19 mouse cellular contexts compared by ENCODE assay signal in genomic region chr17:28837840-28838239, GRCm38 (mm10). TPM values are rescaled to one million over a fixed set of nuclear protein-coding genes. Genes with fewer than 3 reads are reported as not detected.
"Had no signal": no experiment of that assay in that cellular context is flagged by ENCODE, and none has a peak within 500 bp of the region (broad histone marks: within the 10 kb centered on the region; RNA-seq: fewer than 3 reads in every experiment).

No protein-coding gene starts in this region.

- DNase-seq: kidney, adult 18-20 months; kidney, adult 9 months; kidney, postnatal 14 days; kidney, postnatal 4 days; layer of hippocampus, adult 9-11 months; lung, embryonic 14.5 days; thymus, postnatal 25 days had no signal

- H3K9ac ChIP-seq: intestine, embryonic 15.5 days; limb, embryonic 13.5 days; lung, embryonic 14.5 days; midbrain, embryonic 12.5 days had no signal

- H3K27ac ChIP-seq: intestine, embryonic 15.5 days; limb, embryonic 10.5 days; limb, embryonic 13.5 days; macrophage; midbrain, embryonic 12.5 days had no signal

- H3K4me1 ChIP-seq: limb, embryonic 10.5 days; limb, embryonic 13.5 days; midbrain, embryonic 12.5 days had no signal

- ATAC-seq: intestine, embryonic 15.5 days; lung, postnatal 0 days; midbrain, embryonic 16.5 days had no signal

- H3K4me2 ChIP-seq: intestine, embryonic 15.5 days; limb, embryonic 13.5 days; lung, embryonic 14.5 days; midbrain, embryonic 12.5 days had no signal

- H3K4me3 ChIP-seq: intestine, embryonic 15.5 days; limb, embryonic 10.5 days; limb, embryonic 13.5 days; midbrain, embryonic 12.5 days had no signal

- H3K27me3 ChIP-seq: intestine, embryonic 15.5 days; limb, embryonic 13.5 days; midbrain, embryonic 12.5 days had no signal

- H3K9me3 ChIP-seq: intestine, embryonic 15.5 days; limb, embryonic 10.5 days; midbrain, embryonic 12.5 days had no signal

RNA-seq across cellular contexts. Expression of gene Pnpla1, which starts 20.4 kb away (rescaled TPM):
- polyA plus RNA-seq: kidney, embryonic 16.5 days; liver, adult 2 months; macrophage; midbrain, embryonic 12.5 days; midbrain, embryonic 16.5 days; neural tube, embryonic 11.5 days; spleen, adult 2 months; thymus, postnatal 0 days had no signal
